Mouse (Mus musculus) MEL (cell line): ENCODE results near the gene Olfr12. TPM values are rescaled to one million over a fixed set of nuclear protein-coding genes. Genes with fewer than 3 reads are reported as not detected.

Experiments used
- DNase-seq: peaks from one replicate; pipeline ENCODE4 v3.0.0; 2011; ENCODE audit warnings: low read depth, low spot score
- H3K27ac ChIP-seq: 2 replicates; pipeline ENCODE4 v1.5.1; 2012; ENCODE audit warnings: low read depth, mild to moderate bottlenecking, control low read depth, low read length, moderate library complexity; ENCODE audit not compliant: control insufficient read depth
- H3K27me3 ChIP-seq, 2 experiments: fragments of 150-350 bp in 1 of 2; sonication (generic) in 1 of 2; 2 replicates each; pipeline ENCODE4 v1.6.1; 2012; ENCODE audit warnings: low read length in 2 of 2, mild to moderate bottlenecking in 2 of 2, improper control_type of control experiment in 1 of 2, moderate library complexity in 1 of 2; ENCODE audit not compliant: insufficient read depth in 2 of 2, control insufficient read depth in 1 of 2
- H3K36me3 ChIP-seq, 2 experiments: 2 replicates each; pipeline ENCODE4 v1.6.1; 2012 to 2014; ENCODE audit warnings: low read length in 2 of 2, improper control_type of control experiment in 1 of 2, inconsistent platforms in 1 of 2, mild to moderate bottlenecking in 1 of 2; ENCODE audit not compliant: insufficient read depth in 2 of 2, control insufficient read depth in 1 of 2
- H3K4me1 ChIP-seq, 2 experiments: fragments of 150-350 bp in 1 of 2; sonication (generic) in 1 of 2; 2 replicates each; pipeline ENCODE4 v1.6.1; 2012; ENCODE audit warnings: low read length in 2 of 2, improper control_type of control experiment in 1 of 2, mild to moderate bottlenecking in 1 of 2; ENCODE audit not compliant: insufficient read depth in 2 of 2, control insufficient read depth in 1 of 2
- H3K4me3 ChIP-seq, 2 experiments: fragments of 150-350 bp in 1 of 2; sonication (generic) in 1 of 2; 2 replicates each; pipeline ENCODE4 v1.5.1; 2012; ENCODE audit warnings: low read depth in 2 of 2, low read length in 2 of 2, mild to moderate bottlenecking in 2 of 2, moderate library complexity in 2 of 2, control low read depth in 1 of 2, improper control_type of control experiment in 1 of 2; ENCODE audit not compliant: control insufficient read depth in 1 of 2, insufficient read depth in 1 of 2
- H3K79me2 ChIP-seq: 2 replicates; pipeline ENCODE4 v1.6.1; 2012; ENCODE audit warnings: mild to moderate bottlenecking, low read length, moderate library complexity; ENCODE audit not compliant: control insufficient read depth, poor library complexity, insufficient read depth
- H3K9ac ChIP-seq: 2 replicates; pipeline ENCODE4 v1.6.1; 2012; ENCODE audit warnings: low read depth, mild to moderate bottlenecking, control low read depth, low read length, moderate library complexity; ENCODE audit not compliant: control insufficient read depth, poor library complexity, severe bottlenecking
- H3K9me3 ChIP-seq: fragments of 150-350 bp; sonication (generic); replicated peaks from 2 replicates; pipeline ENCODE4 v1.6.1; 2012; ENCODE audit warnings: mild to moderate bottlenecking, low read length, improper control_type of control experiment, moderate library complexity; ENCODE audit not compliant: insufficient read depth
- BHLHE40 ChIP-seq: IDR thresholded peaks from 2 replicates; pipeline ENCODE4 v1.6.1; 2012; ENCODE audit warnings: low read depth, mild to moderate bottlenecking, inconsistent platforms, low read length, improper control_type of control experiment, borderline replicate concordance
- CHD2 ChIP-seq: IDR thresholded peaks from 2 replicates; pipeline ENCODE4 v1.6.1; 2011; ENCODE audit warnings: low read length, improper control_type of control experiment
- E2F4 ChIP-seq: IDR thresholded peaks from 2 replicates; pipeline ENCODE4 v1.6.1; 2011; ENCODE audit warnings: low read depth, low read length, improper control_type of control experiment, borderline replicate concordance
- ETS1 ChIP-seq: IDR thresholded peaks from 2 replicates; pipeline ENCODE4 v1.6.1; 2012; ENCODE audit warnings: low read depth, mild to moderate bottlenecking, inconsistent platforms, low read length, improper control_type of control experiment, moderate library complexity
- HCFC1 ChIP-seq: IDR thresholded peaks from 2 replicates; pipeline ENCODE4 v1.6.1; 2012; ENCODE audit warnings: low read depth, mild to moderate bottlenecking, inconsistent platforms, low read length, improper control_type of control experiment, moderate library complexity
- MAX ChIP-seq: IDR thresholded peaks from 2 replicates; pipeline ENCODE4 v1.6.1; 2011; ENCODE audit warnings: low read length, improper control_type of control experiment
- MAZ ChIP-seq: IDR thresholded peaks from 2 replicates; pipeline ENCODE4 v1.6.1; 2012; ENCODE audit warnings: low read depth, mild to moderate bottlenecking, inconsistent platforms, low read length, improper control_type of control experiment
- NELFE ChIP-seq: IDR thresholded peaks from 2 replicates; pipeline ENCODE4 v1.6.1; 2011; ENCODE audit warnings: low read depth, low read length, improper control_type of control experiment
- RCOR1 ChIP-seq: IDR thresholded peaks from 2 replicates; pipeline ENCODE4 v1.6.1; 2012; ENCODE audit warnings: low read depth, mild to moderate bottlenecking, inconsistent platforms, low read length, improper control_type of control experiment
- SIN3A ChIP-seq: IDR thresholded peaks from 2 replicates; pipeline ENCODE4 v1.6.1; 2012; ENCODE audit warnings: low read length, improper control_type of control experiment, inconsistent platforms
- TAL1 ChIP-seq: IDR thresholded peaks from 2 replicates; pipeline ENCODE4 v1.6.1; 2012; ENCODE audit warnings: mild to moderate bottlenecking, inconsistent platforms, low read length, moderate library complexity, mixed read lengths
- UBTF ChIP-seq: IDR thresholded peaks from 2 replicates; pipeline ENCODE4 v1.6.1; 2012; ENCODE audit warnings: low read depth, mild to moderate bottlenecking, inconsistent platforms, low read length, improper control_type of control experiment, moderate library complexity, borderline replicate concordance; ENCODE audit not compliant: insufficient read depth
- polyA plus RNA-seq, 2 experiments: library from polyadenylated mRNA; stranded (reverse) in 1 of 2; unstranded in 1 of 2; fragments of >175 nt in 1 of 2; fragments of >200 nt in 1 of 2; gene quantifications; 2 replicates each; pipeline versions ENCODE4 v1.2.1 to v1.2.4; 2012; ENCODE audit warnings: low replicate concordance in 2 of 2, low read depth in 1 of 2; ENCODE audit not compliant: insufficient read length in 2 of 2, insufficient read depth in 1 of 2, missing spikeins in 1 of 2
- total RNA-seq: library from RNA; depleted of rRNA; stranded (reverse); fragments of 300-350 nt; gene quantifications from 2 replicates; pipeline ENCODE4 v1.2.3, GENCODE M21; 2012

Gene Olfr12
- total and polyA plus RNA-seq, 3 experiments: not detected

DNA sequence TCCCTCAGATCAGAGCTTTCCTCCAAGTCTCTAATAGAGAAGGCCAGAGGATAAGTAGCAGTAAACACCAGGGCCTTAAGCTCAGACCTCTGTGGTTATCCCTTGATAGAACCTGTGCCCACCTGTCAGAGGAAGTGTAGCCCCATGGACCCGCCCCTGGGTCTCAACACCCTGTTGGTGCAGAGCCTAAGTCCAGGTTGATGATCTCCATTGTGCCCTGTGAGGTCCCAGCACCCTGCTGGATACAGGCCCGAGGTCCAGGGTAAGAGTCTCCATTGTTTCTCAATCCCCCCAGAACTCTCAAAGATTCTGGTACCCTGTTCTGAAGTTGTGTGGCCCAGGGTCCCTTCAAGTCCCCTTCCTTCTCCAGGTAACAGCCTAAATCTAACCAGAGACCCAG lies 28.5 kb downstream of the Olfr12 start:
- TF ChIP-seq MAX (no peak), UBTF (no peak), RCOR1 (no peak), SIN3A (no peak), ETS1 (no peak), NELFE (no peak)
- H3K9ac ChIP-seq: no peak overlapping the region
- DNase-seq: no peak
- peaks cover 3 to 13% of the 10 kb centered on the region in 2 experiments for H3K4me1 ChIP-seq
- H3K79me2 ChIP-seq: peaks cover 6% of the 10 kb centered on the region
- no peak overlapping the region for H3K4me3 ChIP-seq
- H3K27me3 ChIP-seq: no peaks in the 10 kb centered on the region
- H3K36me3 ChIP-seq: peaks cover 0 to 10% of the 10 kb centered on the region in 2 experiments; a peak in 2 of 4 replicates
- no peaks in the 10 kb centered on the region for H3K9me3 ChIP-seq
- no peak overlapping the region for H3K27ac ChIP-seq

DNA sequence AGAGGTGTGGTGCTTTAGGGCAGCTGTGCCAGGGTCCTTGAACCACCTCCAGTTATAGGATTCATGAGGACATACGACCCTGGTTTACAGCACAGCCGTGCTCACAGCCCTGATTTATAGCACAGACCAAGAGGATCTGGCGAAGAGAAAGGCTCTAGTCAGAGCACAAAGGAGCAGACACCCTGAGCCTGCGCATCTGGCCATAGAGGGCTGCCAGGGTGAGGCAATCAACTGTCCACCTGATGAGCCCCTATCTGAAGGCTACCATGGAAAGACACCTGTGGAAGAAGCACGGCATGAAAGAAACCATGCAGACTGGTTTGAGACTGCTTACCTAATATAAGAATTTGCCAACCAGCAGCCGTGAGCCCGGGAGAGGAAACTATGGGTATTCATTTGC lies 29.0 kb downstream of the Olfr12 start:
- Histone ChIP-seq H3K79me2 (peaks cover 1% of the 10 kb centered on the region; the same call in 1 of the 2 replicates), H3K27ac (no peak overlapping the region), H3K36me3 (peaks cover 0 to 10% of the 10 kb centered on the region in 2 experiments; a peak in 2 of 4 replicates), H3K9me3 (no peaks in the 10 kb centered on the region), H3K4me3 (no peak overlapping the region), H3K9ac (no peak overlapping the region), H3K27me3 (no peaks in the 10 kb centered on the region), H3K4me1 (peaks cover 3 to 13% of the 10 kb centered on the region in 2 experiments)
- no peak for TF ChIP-seq BHLHE40
- TF ChIP-seq CHD2: no peak
- no peak for TF ChIP-seq NELFE
- TF ChIP-seq MAZ: no peak
- TF ChIP-seq TAL1: no peak
- no peak for DNase-seq

DNA sequence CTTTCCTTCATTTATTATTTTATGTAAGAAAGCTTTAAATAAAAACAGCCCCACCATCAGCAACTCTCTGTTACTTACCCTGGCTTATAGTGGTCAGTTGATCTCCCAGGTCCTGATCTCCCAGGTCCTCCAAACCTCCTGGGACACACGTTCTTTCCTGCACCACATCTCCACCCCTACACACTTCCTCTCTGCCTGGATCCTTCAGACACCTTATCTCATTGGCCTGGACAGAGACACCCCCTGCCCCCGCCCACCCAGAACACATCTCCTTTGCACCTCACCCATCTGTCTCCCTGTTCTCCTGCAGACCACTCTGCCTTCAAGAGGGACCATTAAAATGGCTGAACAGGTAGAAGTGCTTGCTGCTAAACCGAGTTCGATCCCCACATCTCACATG lies 29.4 kb downstream of the Olfr12 start:
- Histone ChIP-seq H3K9me3 (no peaks in the 10 kb centered on the region), H3K4me3 (no peak overlapping the region), H3K4me1 (peaks cover 3 to 13% of the 10 kb centered on the region in 2 experiments), H3K36me3 (peaks cover 0 to 10% of the 10 kb centered on the region in 2 experiments; a peak in 2 of 4 replicates), H3K9ac (no peak overlapping the region), H3K79me2 (no peaks in the 10 kb centered on the region; the same call in 1 of the 2 replicates), H3K27me3 (no peaks in the 10 kb centered on the region), H3K27ac (no peak overlapping the region)
- DNase-seq: peak; percentile 59
- TF ChIP-seq E2F4 (no peak), HCFC1 (no peak)
